Mouse (Mus musculus): ENCODE results near the gene Pomgnt1.
A peak's percentile ranks its signal among the peaks of the same experiment; 100 is the strongest.

Gene Pomgnt1

GRCm38 (mm10) chr4:116123602-116124519, at the start of gene Pomgnt1, which contains the start of gene Rad54l:
Pomgnt1 (plus strand) TSS chr4:116123840.
Rad54l (minus strand) TSS chr4:116123690.
- peak; percentile 89 for DNase-seq (ENCODE audit: low read depth)

GRCm38 (mm10) chr4:116074145-116074675, 49.4 kb upstream of the Pomgnt1 start:
- peak; percentile 73 for DNase-seq (ENCODE audit: low read depth)

DNA sequence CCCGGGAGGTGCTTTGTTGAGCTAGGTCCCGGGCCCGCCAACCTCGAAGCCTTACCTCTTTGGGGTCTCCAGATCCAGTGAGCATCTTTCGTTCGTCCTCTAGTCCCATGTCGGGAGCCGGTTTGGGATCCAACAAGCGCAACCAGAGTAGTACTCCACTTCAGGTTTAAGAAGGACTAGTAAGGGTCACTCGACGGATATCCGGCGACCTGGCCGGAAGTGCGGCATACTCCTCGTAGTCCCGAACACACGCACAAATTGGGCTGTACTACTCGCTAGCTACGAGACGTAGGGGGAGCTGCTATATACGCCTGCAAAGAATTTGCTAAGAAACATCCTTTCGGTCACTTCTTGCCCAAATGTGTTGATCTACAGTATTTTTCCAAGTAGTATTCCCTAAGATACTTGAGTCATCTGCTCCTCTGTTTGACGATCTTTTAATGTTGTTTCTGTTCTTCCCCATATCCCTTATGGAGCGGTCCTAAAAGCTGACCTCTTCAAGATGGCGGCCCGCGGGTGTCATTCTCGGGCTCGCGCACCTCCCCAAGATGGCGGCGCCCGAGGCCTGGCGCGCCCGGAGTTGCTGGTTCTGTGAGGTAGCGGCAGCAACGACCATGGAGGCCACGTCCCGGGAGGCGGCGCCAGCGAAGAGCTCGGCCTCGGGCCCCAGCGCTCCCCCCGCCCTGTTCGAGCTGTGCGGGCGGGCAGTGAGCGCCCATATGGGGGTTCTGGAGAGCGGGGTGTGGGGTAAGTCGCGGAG, 48.6 kb upstream of the Pomgnt1 start, which contains the start of the genes Uqcrh and Lrrc41:
Uqcrh (minus strand) TSS at position 211 of the 760 bp plus-strand sequence.
Lrrc41 (plus strand) TSS at position 409 of the 760 bp plus-strand sequence.
- DNase-seq (ENCODE audit: low read depth), result peak; percentile 99

- DNase-seq (ENCODE audit: low read depth), result peak; percentile 81
Measured at GRCm38 (mm10) chr4:116075631-116076368, 47.8 kb upstream of the Pomgnt1 start.

DNA sequence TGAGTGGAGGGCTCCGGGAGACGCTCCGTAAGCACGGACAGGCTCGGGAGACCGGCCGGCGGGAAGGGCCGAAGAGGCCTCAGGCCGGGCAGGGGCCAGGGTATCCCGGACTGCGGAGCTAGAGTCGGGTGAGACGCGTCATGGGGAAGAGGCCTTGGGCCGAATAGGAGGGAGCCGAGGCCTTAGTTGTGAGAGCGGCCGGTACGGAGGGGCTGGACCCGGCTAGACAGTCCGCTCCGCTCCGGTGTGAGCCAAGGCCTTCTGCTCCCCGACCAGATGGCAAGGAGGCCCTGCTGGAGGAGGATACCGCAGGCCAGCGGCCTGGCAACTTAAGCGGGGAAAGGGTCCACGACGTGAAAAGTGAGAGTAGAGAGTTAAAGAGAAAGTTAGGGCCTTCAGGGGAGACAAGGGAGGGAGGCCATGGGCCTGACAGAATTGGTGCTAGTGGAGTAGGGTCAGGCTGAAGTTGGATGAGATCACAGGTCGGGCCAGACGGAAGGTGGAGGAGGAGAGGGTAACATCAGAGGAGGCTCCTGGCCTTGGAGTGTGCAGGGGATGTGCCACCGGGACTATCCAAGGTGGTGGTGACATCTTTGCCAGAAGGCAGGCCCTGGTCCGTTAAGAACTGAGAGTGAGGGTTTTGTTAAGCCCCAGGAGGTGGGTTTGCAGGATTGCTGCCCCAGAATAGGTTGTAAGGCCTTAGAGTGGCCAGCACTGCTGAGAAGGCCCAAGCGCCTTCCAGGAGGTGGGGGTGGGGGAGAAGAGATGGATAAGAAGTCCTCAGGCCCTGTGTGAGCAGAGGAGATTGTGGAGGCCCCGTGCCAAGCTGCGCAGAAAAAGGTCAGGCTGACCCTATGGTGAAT, 47.0 kb upstream of the Pomgnt1 start:
- DNase-seq (ENCODE audit: low read depth), result peak; percentile 47

- DNase-seq (ENCODE audit: low read depth), result no peak
Measured at GRCm38 (mm10) chr4:116077240-116078095, 46.2 kb upstream of the Pomgnt1 start.

- DNase-seq (ENCODE audit: low read depth), result no peak
Measured at GRCm38 (mm10) chr4:116088510-116089249, 35.0 kb upstream of the Pomgnt1 start.

- no peak for DNase-seq (ENCODE audit: low read depth)
Measured at GRCm38 (mm10) chr4:116096291-116096690, 27.3 kb upstream of the Pomgnt1 start.

GRCm38 (mm10) chr4:116097211-116097610, 26.4 kb upstream of the Pomgnt1 start:
- DNase-seq (ENCODE audit: low read depth), result no peak

DNA sequence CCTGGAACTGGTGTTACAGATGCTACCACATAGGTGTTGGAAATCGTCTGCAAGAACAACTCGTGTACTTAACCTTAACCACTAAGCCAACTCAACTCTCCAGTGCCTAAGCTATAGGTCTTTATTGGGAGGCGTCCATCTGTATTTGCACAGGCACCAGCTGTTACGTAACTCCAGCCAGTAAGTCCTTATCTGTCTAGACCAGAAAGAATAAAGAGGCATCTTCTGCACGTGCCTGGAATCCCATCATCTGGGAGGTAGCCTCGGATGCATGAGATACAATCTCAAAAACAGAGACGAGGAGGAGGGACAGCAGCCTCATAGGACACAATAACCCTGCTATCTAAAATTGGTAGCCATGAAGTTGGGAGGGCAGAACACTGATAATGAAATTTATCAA, 22.7 kb upstream of the Pomgnt1 start:
- no peak for DNase-seq (ENCODE audit: low read depth)

- no peak for DNase-seq (ENCODE audit: low read depth)
Measured at GRCm38 (mm10) chr4:116105278-116105677, 18.4 kb upstream of the Pomgnt1 start.

GRCm38 (mm10) chr4:116110695-116111094, 12.9 kb upstream of the Pomgnt1 start:
- DNase-seq (ENCODE audit: low read depth), result no peak

- DNase-seq (ENCODE audit: low read depth), result no peak
Measured at GRCm38 (mm10) chr4:116111486-116111885, 12.2 kb upstream of the Pomgnt1 start.

GRCm38 (mm10) chr4:116122762-116123161, 878 bp upstream of the Pomgnt1 start:
- DNase-seq (ENCODE audit: low read depth), result peak; percentile 51

GRCm38 (mm10) chr4:116125803-116126386, 2.3 kb downstream of the Pomgnt1 start:
- DNase-seq (ENCODE audit: low read depth), result peak; percentile 20

GRCm38 (mm10) chr4:116127956-116128355, 4.3 kb downstream of the Pomgnt1 start:
- no peak for DNase-seq (ENCODE audit: low read depth)

DNA sequence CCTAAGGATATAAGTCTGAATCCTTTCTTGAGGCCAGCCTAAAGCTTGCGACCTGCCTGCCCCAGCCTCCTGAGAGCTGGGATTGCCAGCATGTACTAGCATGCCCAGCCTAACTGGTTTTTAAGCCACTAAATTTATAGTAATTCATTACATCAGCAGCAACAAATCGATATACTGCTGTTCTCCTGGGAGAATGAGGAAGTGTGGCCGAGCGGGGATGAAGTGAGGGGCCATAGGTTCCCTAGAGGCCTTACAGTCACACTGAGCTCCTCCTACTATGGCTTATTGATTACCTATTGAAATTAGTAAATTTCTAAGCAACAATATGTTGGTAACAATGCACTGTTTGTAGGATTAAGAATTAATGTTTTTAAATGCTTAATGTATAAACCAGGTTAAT, 9.5 kb downstream of the Pomgnt1 start:
- DNase-seq (ENCODE audit: low read depth), result no peak

- peak; percentile 61 for DNase-seq (ENCODE audit: low read depth)
Measured at GRCm38 (mm10) chr4:116134990-116135389, 11.3 kb downstream of the Pomgnt1 start.

Data from induced T-regulatory cell, adult 2 months (primary cell).